Mouse (Mus musculus) heart, postnatal 0 days (tissue): Measurements from ENCODE around the gene Ptges3. TPM values are rescaled to one million over a fixed set of nuclear protein-coding genes. Genes with fewer than 3 reads are reported as not detected.

Source experiments
- ATAC-seq: fragments of 200-750 bp; cut with Nextera tagmentation; 2 replicates; pipeline ENCODE4 v1.8.0; 2017; ENCODE audit warnings: low read depth, moderate number of reproducible peaks, moderate library complexity; ENCODE audit not compliant: insufficient read depth
- DNase-seq: peaks from one replicate; pipeline ENCODE4 v3.0.0-alpha.2; 2016; ENCODE audit warnings: low spot score
- H3K27ac ChIP-seq: fragments of 300-500 bp; sonication (generic); 2 replicates; pipeline ENCODE4 v1.5.1; 2014; ENCODE audit warnings: low read depth, mild to moderate bottlenecking
- H3K27me3 ChIP-seq: fragments of 300-500 bp; sonication (generic); 2 replicates; pipeline ENCODE4 v1.6.1; 2014; ENCODE audit warnings: low read length, mixed read lengths; ENCODE audit not compliant: control insufficient read depth, insufficient read depth
- H3K36me3 ChIP-seq: fragments of 300-500 bp; sonication (generic); replicated peaks from 2 replicates; pipeline ENCODE4 v1.6.1; 2014; ENCODE audit warnings: low read length, mixed read lengths; ENCODE audit not compliant: control insufficient read depth, insufficient read depth
- H3K4me1 ChIP-seq: fragments of 300-500 bp; sonication (generic); 2 replicates; pipeline ENCODE4 v1.6.1; 2014; ENCODE audit warnings: antibody characterized with exemption; ENCODE audit not compliant: control insufficient read depth, insufficient read depth
- H3K4me2 ChIP-seq: fragments of 300-500 bp; sonication (generic); 2 replicates; pipeline ENCODE4 v1.6.1; 2014; ENCODE audit warnings: low read depth, mild to moderate bottlenecking, low read length, moderate library complexity
- H3K4me3 ChIP-seq: fragments of 300-500 bp; sonication (generic); 2 replicates; pipeline ENCODE4 v1.5.1; 2014; ENCODE audit warnings: low read depth, low read length
- H3K9ac ChIP-seq: fragments of 300-500 bp; sonication (generic); replicated peaks from 2 replicates; pipeline ENCODE4 v1.6.1; 2014; ENCODE audit warnings: low read depth, low read length, mixed read lengths
- H3K9me3 ChIP-seq: fragments of 300-500 bp; sonication (generic); replicated peaks from 2 replicates; pipeline ENCODE4 v1.6.1; 2016; ENCODE audit warnings: low read length; ENCODE audit not compliant: control insufficient read depth
- CTCF ChIP-seq: IDR thresholded peaks from 2 replicates; pipeline ENCODE4 v1.5.1; 2016; ENCODE audit warnings: antibody characterized with exemption, control low read depth, low read depth
- EP300 ChIP-seq: IDR thresholded peaks from 2 replicates; pipeline ENCODE4 v1.6.1; 2016; ENCODE audit warnings: antibody characterized with exemption, low read depth
- WGBS: fragments of 180-500 bp; shearing (Covaris S2); extraction: QIAGEN DNeasy Blood & Tissue Kit; methylation state at CpG from one replicate; pipeline ENCODE4 v1.1.7; 2014; 5-methylcytosine and 5-hydroxymethylcytosine counted together
- polyA plus RNA-seq: library from polyadenylated mRNA; unstranded; fragments of >200 nt; fragmentation: Nextera tagmentation; extraction: Ambion mirVana; gene quantifications from 2 replicates; pipeline ENCODE4 v1.2.1, GENCODE M21; 2015
- total RNA-seq: library from RNA; depleted of rRNA; stranded (reverse); fragments of >200 nt; gene quantifications from 2 replicates; pipeline ENCODE4 v1.2.3, GENCODE M21; 2014; ENCODE audit warnings: low replicate concordance

Ptges3 gene
- total and polyA plus RNA-seq, 2 experiments from 2014 or later = 48.4 to 209 TPM

DNA sequence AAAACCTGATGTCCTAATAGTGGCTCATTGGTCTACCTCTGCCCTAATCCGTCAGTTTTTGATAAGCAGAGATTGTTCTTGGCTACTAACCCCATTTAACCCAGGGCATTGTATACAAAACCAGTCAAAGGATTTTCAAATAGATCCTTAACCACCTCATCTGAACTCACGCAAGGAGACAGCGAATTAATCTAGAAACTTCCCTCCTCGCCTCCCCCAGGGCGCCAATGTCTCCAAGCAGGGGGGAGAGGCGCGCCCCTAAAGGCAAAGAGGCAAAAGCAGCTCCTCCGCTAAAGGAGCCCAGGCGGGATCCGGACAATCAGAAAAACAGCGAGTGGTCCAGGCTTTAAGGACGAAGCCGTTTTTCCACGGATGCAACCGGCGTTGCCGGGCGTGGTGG lies 570 bp upstream of the Ptges3 start:
- under 1% methylated on average over 18 of the region's 18 CpGs for WGBS
- Histone ChIP-seq H3K4me1 (peaks cover 9% of the 10 kb centered on the region), H3K27me3 (no peaks in the 10 kb centered on the region), H3K27ac (peak overlapping the region; percentile 98), H3K4me2 (peak overlapping the region; percentile 83), H3K36me3 (no peaks in the 10 kb centered on the region), H3K9me3 (no peaks in the 10 kb centered on the region), H3K9ac (peak overlapping the region; percentile 94), H3K4me3 (peak overlapping the region; percentile 96)
- no peak for TF ChIP-seq EP300
- no peak for TF ChIP-seq CTCF
- no peak; the same call in none of the 2 replicates for ATAC-seq
- no peak for DNase-seq

- DNase-seq (no peak), ATAC-seq (peak; percentile 19; the same call in 1 of the 2 replicates)
- 0 out of 2 replicates have a peak, but pooled peaks cover 4% of the 10 kb centered on the region for H3K36me3 ChIP-seq
- H3K27me3 ChIP-seq = no peaks in the 10 kb centered on the region
- TF ChIP-seq CTCF (no peak), EP300 (no peak)
- WGBS = under 1% methylated on average over 58 of the region's 62 CpGs
- H3K4me1 ChIP-seq = peaks cover 9% of the 10 kb centered on the region
- peak overlapping the region; percentile 94 for H3K9ac ChIP-seq
- peak overlapping the region; percentile 96 for H3K4me3 ChIP-seq
- peak overlapping the region; percentile 83 for H3K4me2 ChIP-seq
- H3K9me3 ChIP-seq = no peaks in the 10 kb centered on the region
- H3K27ac ChIP-seq = peak overlapping the region; percentile 98
Observed at GRCm38 (mm10) chr10:128059207-128059981, 640 bp downstream of the Ptges3 start.

DNA sequence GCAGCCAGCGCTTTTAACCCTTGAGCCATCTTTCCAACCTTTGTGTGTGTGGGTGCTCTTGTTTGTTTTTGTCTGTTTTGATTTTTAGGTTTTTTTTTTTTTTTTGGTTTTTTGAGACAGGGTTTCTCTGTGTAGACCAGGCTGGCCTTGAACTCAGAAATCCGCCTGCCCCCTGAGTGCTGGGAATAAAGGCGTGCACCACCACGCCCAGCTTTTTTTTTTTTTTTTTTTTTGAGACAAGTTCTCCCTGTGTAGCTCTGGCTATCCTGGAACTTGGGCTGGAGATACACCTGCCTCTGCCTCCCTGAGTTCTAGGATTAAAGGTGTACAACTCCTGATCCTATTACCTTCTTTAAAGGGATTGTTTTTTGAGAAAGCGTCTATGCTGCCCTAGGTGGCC lies 2.4 kb downstream of the Ptges3 start:
- Histone ChIP-seq H3K27ac (no peak overlapping the region), H3K27me3 (no peaks in the 10 kb centered on the region), H3K4me3 (0 out of 2 replicates have a peak overlapping the region, but pooled peaks have one; percentile 96), H3K9ac (peak overlapping the region; percentile 94; the same call in 1 of the 2 replicates), H3K9me3 (no peaks in the 10 kb centered on the region), H3K36me3 (0 out of 2 replicates have a peak, but pooled peaks cover 4% of the 10 kb centered on the region), H3K4me1 (peaks cover 9% of the 10 kb centered on the region), H3K4me2 (peak overlapping the region; percentile 83)
- DNase-seq (no peak), ATAC-seq (no peak)
- TF ChIP-seq CTCF = no peak
- TF ChIP-seq EP300 = no peak
- WGBS = 77% methylated on average over 5 of the region's 5 CpGs

GRCm38 (mm10) chr10:128062221-128062989 lies 3.7 kb downstream of the Ptges3 start:
- H3K27ac ChIP-seq = no peak overlapping the region
- TF ChIP-seq EP300 = no peak
- no peak for TF ChIP-seq CTCF
- DNase-seq (no peak), ATAC-seq (no peak)
- H3K9ac ChIP-seq = no peak overlapping the region
- no peaks in the 10 kb centered on the region for H3K9me3 ChIP-seq
- no peaks in the 10 kb centered on the region for H3K27me3 ChIP-seq
- 0 out of 2 replicates have a peak, but pooled peaks cover 4% of the 10 kb centered on the region for H3K36me3 ChIP-seq
- peaks cover 9% of the 10 kb centered on the region for H3K4me1 ChIP-seq
- 86% methylated on average over 6 of the region's 6 CpGs for WGBS
- H3K4me3 ChIP-seq = no peak overlapping the region
- H3K4me2 ChIP-seq = no peak overlapping the region

- Histone ChIP-seq H3K9ac (no peak overlapping the region), H3K27ac (no peak overlapping the region), H3K36me3 (peaks cover 22% of the 10 kb centered on the region), H3K4me1 (peaks cover under 1% of the 10 kb centered on the region), H3K4me3 (no peak overlapping the region), H3K27me3 (no peaks in the 10 kb centered on the region), H3K9me3 (no peaks in the 10 kb centered on the region), H3K4me2 (no peak overlapping the region)
- DNase-seq (no peak), ATAC-seq (no peak)
- WGBS = 82% methylated on average over 5 of the region's 5 CpGs
- TF ChIP-seq EP300 (no peak), CTCF (no peak)
Observed at GRCm38 (mm10) chr10:128066072-128066471, 7.3 kb downstream of the Ptges3 start.
